Mouse (Mus musculus): ENCODE results near the gene Gm20765.
"Not testable (repeated sequence)": the region's sequence is repeated elsewhere in the genome, so short reads cannot be mapped to it uniquely, and the experiment has no call there.

Gm20765 gene

GRCm38 (mm10) chr10:104185233-104185632 is at the start of gene Gm20765:
Gene Gm20765 (plus strand): TSS chr10:104185533.
- DNase-seq (ENCODE audit: extremely low read depth, low read depth, low spot score) = not testable (repeated sequence)

GRCm38 (mm10) chr10:104142687-104143086 is 42.6 kb upstream of the Gm20765 start, which contains the start of gene Gm21293:
Gene Gm21293 (plus strand): TSS chr10:104142987.
- not testable (repeated sequence) for DNase-seq (ENCODE audit: extremely low read depth, low read depth, low spot score)

GRCm38 (mm10) chr10:104151197-104151596 is 34.1 kb upstream of the Gm20765 start, which contains the start of gene Gm6763:
Gene Gm6763 (plus strand): TSS chr10:104151497.
- not testable (repeated sequence) for DNase-seq (ENCODE audit: extremely low read depth, low read depth, low spot score)

- DNase-seq (ENCODE audit: extremely low read depth, low read depth, low spot score) = not testable (repeated sequence)
Measured at GRCm38 (mm10) chr10:104159706-104160105, 25.6 kb upstream of the Gm20765 start, which contains the start of gene Gm8764. Gene Gm8764 (plus strand): TSS chr10:104160006.

- DNase-seq (ENCODE audit: extremely low read depth, low read depth, low spot score) = not testable (repeated sequence)
Measured at GRCm38 (mm10) chr10:104168215-104168614, 17.1 kb upstream of the Gm20765 start, which contains the start of gene Gm21304. Gene Gm21304 (plus strand): TSS chr10:104168515.

- not testable (repeated sequence) for DNase-seq (ENCODE audit: extremely low read depth, low read depth, low spot score)
Measured at GRCm38 (mm10) chr10:104176724-104177123, 8.6 kb upstream of the Gm20765 start, which contains the start of gene Gm21312. Gene Gm21312 (plus strand): TSS chr10:104177024.

GRCm38 (mm10) chr10:104193742-104194141 is 8.4 kb downstream of the Gm20765 start, which contains the start of gene Gm4340:
Gene Gm4340 (plus strand): TSS chr10:104194042.
- not testable (repeated sequence) for DNase-seq (ENCODE audit: extremely low read depth, low read depth, low spot score)

- DNase-seq (ENCODE audit: extremely low read depth, low read depth, low spot score) = no peak
Measured at GRCm38 (mm10) chr10:104209655-104210054, 24.3 kb downstream of the Gm20765 start.

- DNase-seq (ENCODE audit: extremely low read depth, low read depth, low spot score) = no peak
Measured at GRCm38 (mm10) chr10:104210268-104210990, 25.1 kb downstream of the Gm20765 start.

- no peak for DNase-seq (ENCODE audit: extremely low read depth, low read depth, low spot score)
Measured at GRCm38 (mm10) chr10:104214527-104214926, 29.2 kb downstream of the Gm20765 start.

- no peak for DNase-seq (ENCODE audit: extremely low read depth, low read depth, low spot score)
Measured at GRCm38 (mm10) chr10:104220303-104221021, 35.1 kb downstream of the Gm20765 start.
